Mouse (Mus musculus) kidney, adult 9 months (tissue): ENCODE data around the gene Mogat1.
"Not testable (repeated sequence)": the region's sequence is repeated elsewhere in the genome, so short reads cannot be mapped to it uniquely, and the experiment has no call there.

Experiments
- DNase-seq: peaks from one replicate; pipeline ENCODE4 v3.0.0; 2022

The Mogat1 gene

DNA sequence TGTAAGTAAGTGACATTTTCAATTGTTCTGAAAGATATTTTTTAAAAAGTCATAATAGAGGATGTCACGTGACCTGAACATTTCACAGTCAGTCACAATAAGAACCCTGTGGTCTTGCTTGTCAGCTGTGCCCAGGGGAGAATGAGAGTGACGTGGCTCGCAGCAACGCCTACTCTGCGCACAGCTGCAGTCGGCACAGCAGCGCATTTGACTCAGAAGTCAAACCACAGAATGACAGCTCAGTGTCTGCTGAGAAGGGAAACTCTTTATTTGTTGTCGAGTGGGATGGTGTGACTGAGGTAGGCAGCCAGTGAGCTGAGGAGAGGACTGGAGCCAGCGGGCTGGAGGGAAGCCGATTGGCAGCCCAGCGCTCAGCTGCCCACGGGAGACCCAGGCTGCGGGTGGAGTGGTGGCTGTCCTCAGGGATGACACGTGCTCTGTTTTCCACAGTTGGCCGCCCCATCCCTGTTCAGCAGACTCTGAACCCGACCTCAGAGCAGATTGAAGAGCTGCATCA lies 26.8 kb downstream of the Mogat1 start:
- peak; percentile 27 for DNase-seq

DNA sequence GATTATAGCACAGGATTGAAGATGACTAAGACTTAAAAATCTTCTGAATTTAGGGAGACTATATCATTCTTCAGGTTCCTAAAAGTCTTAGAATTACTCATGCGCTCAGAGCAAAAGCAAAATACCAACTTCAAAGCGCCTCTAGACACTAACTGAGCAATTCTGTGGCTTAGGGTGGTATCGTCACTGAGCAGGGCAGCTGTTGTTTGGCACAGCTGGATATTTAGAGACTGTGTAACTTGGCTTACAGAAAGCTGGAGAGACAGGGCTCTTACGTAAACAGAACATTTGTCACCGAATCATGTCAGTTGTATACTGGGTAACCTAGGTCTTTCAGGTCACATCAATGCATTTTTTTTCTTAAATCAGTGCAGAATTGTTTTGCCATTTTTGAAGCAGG lies 27.6 kb downstream of the Mogat1 start:
- no peak for DNase-seq

DNA sequence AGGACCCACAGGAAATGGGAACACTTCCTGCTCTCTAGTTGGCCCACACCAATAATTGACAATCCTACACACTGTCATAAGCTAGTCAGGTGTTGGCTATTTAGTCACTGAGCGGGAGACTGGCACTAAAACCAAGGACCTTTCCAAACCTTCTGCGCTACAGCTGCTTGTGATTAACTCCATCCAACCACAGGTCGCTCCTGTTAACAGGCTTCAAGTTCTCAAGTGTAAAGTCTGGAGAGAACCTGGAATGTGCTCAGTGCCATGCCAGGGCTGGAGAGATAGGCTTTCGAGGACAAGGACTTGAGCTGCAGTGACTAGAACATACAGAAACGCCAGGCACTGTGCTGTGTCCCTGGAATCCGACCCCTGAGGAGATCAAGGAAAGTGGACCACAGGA lies 28.4 kb downstream of the Mogat1 start:
- DNase-seq = no peak

DNA sequence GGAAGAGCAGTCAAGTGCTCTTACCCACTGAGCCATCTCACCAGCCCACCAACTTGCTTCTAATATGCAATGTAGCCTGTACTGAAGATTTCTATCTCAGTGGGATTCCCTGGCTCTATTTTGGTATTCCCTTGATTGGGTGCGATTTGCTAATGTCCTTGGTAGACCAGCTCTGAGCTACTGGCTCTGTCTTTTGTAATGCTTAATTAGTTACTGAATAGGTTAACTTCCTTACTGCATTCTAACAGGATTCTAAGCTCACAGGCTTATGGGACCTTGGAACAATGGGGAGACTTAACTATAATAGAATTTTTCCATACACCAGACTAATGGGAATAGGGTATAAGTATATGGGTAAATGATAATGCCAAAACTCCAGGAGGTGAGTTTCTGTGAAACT lies 32.8 kb downstream of the Mogat1 start:
- not testable (repeated sequence) for DNase-seq

DNA sequence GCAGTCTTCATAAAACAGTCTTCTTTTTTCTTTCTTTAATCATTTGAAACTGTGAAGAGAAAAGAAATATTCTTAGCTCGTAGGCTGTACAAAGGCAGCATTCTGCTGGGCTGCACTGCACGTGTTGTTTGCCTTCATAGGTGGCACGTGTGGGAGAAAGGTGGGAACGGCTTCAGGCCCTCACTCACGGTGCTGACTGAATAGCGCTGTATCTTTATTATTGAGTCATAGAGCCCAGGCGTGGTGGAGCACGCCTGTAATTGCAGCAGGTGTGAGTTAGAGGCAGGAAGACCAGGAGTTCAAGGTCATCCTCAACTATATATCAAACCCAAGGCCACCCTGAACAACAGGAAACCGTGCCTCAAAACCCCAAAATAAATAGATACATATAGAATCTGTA lies 35.5 kb downstream of the Mogat1 start:
- DNase-seq = no peak

DNA sequence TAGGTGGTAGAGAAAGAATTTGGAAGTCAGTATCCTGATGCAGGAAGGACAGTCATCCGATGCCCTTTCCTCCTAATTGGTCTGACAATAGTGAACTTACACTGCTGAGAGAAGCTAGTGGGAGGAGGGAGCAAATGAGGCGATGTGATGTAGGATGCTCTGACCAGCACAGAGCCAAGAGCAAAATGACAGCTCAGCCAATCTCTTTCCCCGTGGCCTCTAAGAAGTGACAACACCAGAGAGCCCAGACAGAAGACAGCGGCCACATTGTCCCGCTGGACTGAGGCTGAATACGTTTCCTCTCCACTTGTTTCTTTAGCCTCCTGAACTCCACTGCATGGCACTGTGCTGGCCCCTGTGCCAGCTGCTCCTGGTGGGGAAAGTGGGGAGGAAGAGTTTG lies 38.2 kb downstream of the Mogat1 start:
- DNase-seq = no peak

DNA sequence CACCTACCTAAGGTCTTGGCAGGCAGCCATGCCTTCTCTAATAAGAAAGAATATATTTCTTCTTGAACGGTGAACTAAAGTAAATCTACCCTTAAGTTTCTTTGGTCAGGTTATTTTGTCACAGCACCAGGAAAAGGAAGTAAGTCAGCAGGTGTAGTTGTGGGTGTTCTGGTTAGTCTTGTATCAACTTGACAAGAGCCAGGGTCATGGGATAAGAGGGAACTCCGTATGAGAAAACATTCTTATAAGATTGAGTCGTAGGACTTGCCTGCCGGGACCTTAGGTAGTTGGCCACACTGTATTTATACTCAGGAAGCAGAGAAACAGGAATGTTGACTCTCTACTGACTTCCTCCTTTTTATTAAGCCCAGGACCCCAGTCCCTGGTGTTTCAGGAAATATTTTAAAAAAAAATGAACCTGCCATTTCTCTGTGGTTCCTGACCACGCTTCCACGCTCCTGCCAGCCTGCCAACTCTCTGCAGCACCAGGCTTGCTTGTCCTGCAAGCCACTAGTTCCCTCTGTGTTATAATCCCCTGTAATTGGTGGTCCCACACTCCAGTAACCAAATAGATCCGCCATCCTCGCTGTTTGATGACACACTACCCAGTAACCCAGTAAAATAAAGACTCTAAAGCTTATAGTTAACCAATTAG lies 43.3 kb downstream of the Mogat1 start:
- no peak for DNase-seq

DNA sequence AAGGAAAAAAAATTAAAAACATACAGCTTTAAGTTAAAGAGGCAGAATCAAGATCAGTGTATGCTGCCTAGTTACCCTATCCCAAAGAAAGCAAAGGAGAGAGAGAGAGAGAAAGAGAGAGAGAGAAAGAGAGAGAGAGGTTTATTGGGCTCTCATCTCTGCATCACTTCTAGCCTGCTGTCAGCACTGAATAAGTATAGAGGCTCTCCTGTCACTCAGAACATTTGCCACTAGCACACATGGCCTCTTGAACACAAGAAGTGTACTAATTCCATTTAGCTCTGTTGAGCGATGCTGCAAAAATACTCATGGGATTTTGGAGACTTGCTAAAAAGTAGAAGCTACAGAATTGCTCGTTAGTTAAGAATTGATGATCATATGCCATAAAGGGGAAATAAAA lies 56.2 kb downstream of the Mogat1 start:
- no peak for DNase-seq

DNA sequence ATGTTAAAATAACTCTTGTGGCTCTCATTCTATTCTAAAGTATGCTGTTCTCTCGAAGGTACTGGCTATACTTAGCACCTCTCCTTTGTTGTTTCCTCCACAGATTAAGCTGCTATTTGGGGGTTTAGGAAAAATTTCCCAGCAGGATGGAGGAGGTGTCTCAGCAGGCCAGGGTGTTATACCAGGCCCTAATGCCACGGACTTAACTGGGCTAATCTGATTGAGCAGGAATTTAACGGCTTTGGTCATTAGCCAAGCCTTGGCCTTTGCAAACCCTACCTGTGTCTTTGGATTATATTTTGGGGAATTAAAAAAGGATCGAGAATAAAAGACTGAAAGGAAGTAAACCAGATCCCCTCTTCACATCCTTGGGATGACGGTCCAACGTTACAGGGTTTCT lies 56.6 kb downstream of the Mogat1 start:
- no peak for DNase-seq

DNA sequence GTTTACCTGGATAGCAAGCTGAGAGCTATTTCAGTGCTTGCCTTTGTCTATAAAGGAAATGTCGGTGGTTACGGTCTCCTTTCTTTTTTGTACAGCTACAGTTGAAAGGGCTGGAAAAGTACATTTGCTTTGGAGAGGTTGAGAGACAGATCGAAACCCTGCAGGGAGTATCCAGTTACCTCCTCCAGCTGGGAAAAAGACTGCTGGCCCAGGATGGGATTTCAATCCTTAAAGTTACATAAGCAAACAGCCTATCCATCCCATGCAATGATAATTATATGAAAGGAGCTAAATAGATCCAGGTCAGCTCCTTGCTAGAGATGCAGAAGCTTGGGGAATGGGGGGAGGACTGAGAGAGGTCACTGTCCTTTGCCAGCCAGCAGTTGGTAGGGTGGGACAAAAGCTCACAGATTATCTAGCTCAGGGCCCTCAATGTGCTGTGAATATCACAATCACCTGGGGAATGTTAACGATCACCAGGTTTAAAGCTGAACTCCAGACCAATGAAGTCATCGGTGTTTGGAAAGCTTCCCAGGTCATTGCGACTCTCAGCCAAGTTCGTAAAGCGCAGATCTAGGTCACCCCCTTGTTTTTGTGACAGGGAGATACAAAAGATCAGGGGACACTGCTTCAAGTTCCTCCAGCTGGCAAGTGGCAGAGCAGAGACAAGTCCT lies 57.2 kb downstream of the Mogat1 start:
- DNase-seq = peak; percentile 37

DNA sequence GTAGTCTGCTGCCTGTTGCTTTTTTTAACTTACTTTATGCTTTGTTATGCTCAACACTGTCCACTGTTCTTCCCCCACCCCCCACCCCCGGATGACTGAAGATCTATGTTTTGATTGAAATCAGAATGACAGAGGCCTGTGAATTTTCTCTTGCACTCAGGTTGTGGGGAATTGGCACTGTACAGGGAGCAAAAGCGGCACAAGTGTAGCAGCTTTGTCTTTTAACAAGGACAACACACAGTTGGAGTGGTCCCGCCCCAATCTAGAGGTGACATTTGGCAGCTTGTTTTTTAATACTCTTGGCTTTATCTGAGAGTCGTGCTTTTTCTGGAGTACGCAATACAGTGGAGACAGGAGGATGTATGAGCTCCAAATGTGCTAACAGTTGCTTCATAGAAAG lies 58.8 kb downstream of the Mogat1 start:
- no peak for DNase-seq

DNA sequence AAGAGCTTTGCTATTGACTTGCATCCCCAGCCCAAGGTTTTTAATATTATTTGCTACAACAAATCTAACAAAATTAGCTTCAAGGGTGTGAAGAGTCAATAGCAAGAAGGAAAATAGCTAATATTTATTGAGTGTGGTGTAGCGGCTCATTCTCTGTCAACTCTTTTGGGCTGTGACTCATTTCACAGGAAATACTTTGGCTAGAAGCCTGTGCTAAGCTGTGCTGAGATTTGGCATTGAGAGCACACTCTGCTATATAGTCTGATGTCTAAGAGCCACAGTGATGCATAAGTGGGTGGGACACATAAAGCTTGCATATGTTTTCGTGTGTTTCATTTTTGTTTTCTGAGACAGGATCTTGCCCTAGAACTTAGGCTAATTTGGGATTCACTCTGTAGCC lies 74.3 kb downstream of the Mogat1 start:
- no peak for DNase-seq

DNA sequence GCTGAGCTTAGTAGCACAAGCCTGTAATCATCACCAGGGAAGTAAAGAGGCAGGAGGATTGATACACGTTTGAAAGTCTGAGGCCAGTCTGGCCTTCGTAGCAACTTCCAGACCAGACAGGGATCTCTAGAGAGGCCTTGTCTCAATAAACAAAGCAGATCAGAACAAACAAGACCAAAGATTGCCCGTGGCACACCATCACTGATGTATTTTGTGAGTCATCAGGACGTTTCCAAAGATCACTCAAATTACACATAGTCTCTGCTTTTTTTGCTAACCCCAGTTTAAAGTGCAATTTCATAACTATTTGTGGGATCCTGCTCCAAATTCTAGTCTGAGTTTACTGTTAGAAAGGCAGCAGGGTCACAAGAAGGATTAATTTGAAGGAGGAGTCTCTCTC lies 76.2 kb downstream of the Mogat1 start:
- no peak for DNase-seq
